Mouse (Mus musculus) kidney, adult 2 months (tissue): ENCODE results near the gene Prdm11.

ENCODE experiments used
- CTCF ChIP-seq: fragments of 200-500 bp; conservative IDR thresholded peaks from 2 replicates; pipeline ENCODE4 v1.5.1; 2011; ENCODE audit warnings: low read depth, mild to moderate bottlenecking, control low read depth, low read length, moderate library complexity, mixed read lengths; ENCODE audit not compliant: insufficient read depth, insufficient read length
- POLR2A ChIP-seq: fragments of 200-500 bp; IDR thresholded peaks from one replicate; pipeline ENCODE4 v1.6.1; 2011; ENCODE audit warnings: low read depth, low read length, control low read depth

- TF ChIP-seq POLR2A (no peak), CTCF (no peak)
These were observed 114.9 kb downstream of the Prdm11 start for GRCm38 (mm10) chr2:92931061-92931460.
